Mouse (Mus musculus) embryonic facial prominence, embryonic 13.5 days (tissue): Measurements from ENCODE around the gene Cacng3. TPM values are rescaled to one million over a fixed set of nuclear protein-coding genes. Genes with fewer than 3 reads are reported as not detected.

Source experiments
- ATAC-seq: fragments of 200-750 bp; cut with Nextera tagmentation; 2 replicates; pipeline ENCODE4 v1.8.0; 2017; ENCODE audit warnings: low read depth; ENCODE audit not compliant: insufficient number of reproducible peaks, insufficient read depth, low FRiP score, low TSS enrichment
- H3K27ac ChIP-seq: fragments of 300-500 bp; sonication (generic); 2 replicates; pipeline ENCODE4 v1.5.1; 2015; ENCODE audit warnings: moderate library complexity, mild to moderate bottlenecking, inconsistent platforms
- H3K27me3 ChIP-seq: fragments of 300-500 bp; sonication (generic); 2 replicates; pipeline ENCODE4 v1.6.1; 2015; ENCODE audit warnings: mild to moderate bottlenecking, inconsistent platforms
- H3K36me3 ChIP-seq: fragments of 300-500 bp; sonication (generic); 2 replicates; pipeline ENCODE4 v1.6.1; 2015; ENCODE audit warnings: mild to moderate bottlenecking, inconsistent platforms
- H3K4me1 ChIP-seq: fragments of 300-500 bp; sonication (generic); 2 replicates; pipeline ENCODE4 v1.6.1; 2015; ENCODE audit warnings: inconsistent platforms
- H3K4me2 ChIP-seq: fragments of 300-500 bp; sonication (generic); 2 replicates; pipeline ENCODE4 v1.6.1; 2015; ENCODE audit warnings: moderate library complexity, mild to moderate bottlenecking, inconsistent platforms
- H3K4me3 ChIP-seq: fragments of 300-500 bp; sonication (generic); 2 replicates; pipeline ENCODE4 v1.5.1; 2015; ENCODE audit warnings: mild to moderate bottlenecking, inconsistent platforms
- H3K9ac ChIP-seq: fragments of 300-500 bp; sonication (generic); 2 replicates; pipeline ENCODE4 v1.6.1; 2015; ENCODE audit warnings: mild to moderate bottlenecking, inconsistent platforms
- H3K9me3 ChIP-seq: fragments of 300-500 bp; sonication (generic); 2 replicates; pipeline ENCODE4 v1.6.1; 2016; ENCODE audit warnings: inconsistent platforms
- WGBS: fragments of 180-500 bp; shearing (Covaris S2); methylation state at CpG from one replicate; pipeline ENCODE4 v1.1.7; 2015; ENCODE audit warnings: mixed read lengths; 5-methylcytosine and 5-hydroxymethylcytosine counted together
- polyA plus RNA-seq: library from polyadenylated mRNA; unstranded; fragments of >200 nt; fragmentation: Nextera tagmentation; extraction: Ambion mirVana; gene quantifications from 2 replicates; pipeline ENCODE4 v1.2.1, GENCODE M21; 2015

Cacng3 gene
- polyA plus RNA-seq, 1 experiment from 2014 or later, result not detected

- H3K9ac ChIP-seq, result no peak overlapping the region
- no peaks in the 10 kb centered on the region for H3K27me3 ChIP-seq
- WGBS, result 90% methylated on average over 7 of the region's 7 CpGs
- no peaks in the 10 kb centered on the region for H3K4me1 ChIP-seq
- no peak overlapping the region for H3K4me3 ChIP-seq
- H3K4me2 ChIP-seq, result no peak overlapping the region
- no peaks in the 10 kb centered on the region for H3K36me3 ChIP-seq
- no peak for ATAC-seq
- no peaks in the 10 kb centered on the region for H3K9me3 ChIP-seq
- no peak overlapping the region for H3K27ac ChIP-seq
These were observed 119.6 kb downstream of the Cacng3 start for GRCm38 (mm10) chr7:122789929-122790328.

- H3K27ac ChIP-seq, result no peak overlapping the region
- 41% methylated on average over 6 of the region's 6 CpGs for WGBS
- H3K9me3 ChIP-seq, result no peaks in the 10 kb centered on the region
- no peaks in the 10 kb centered on the region for H3K36me3 ChIP-seq
- H3K4me1 ChIP-seq, result no peaks in the 10 kb centered on the region
- H3K4me2 ChIP-seq, result no peak overlapping the region
- H3K9ac ChIP-seq, result no peak overlapping the region
- no peaks in the 10 kb centered on the region for H3K27me3 ChIP-seq
- no peak for ATAC-seq
- H3K4me3 ChIP-seq, result no peak overlapping the region
These were observed 123.5 kb downstream of the Cacng3 start for GRCm38 (mm10) chr7:122793655-122794346.

GRCm38 (mm10) chr7:122795140-122795539 lies 124.8 kb downstream of the Cacng3 start:
- no peaks in the 10 kb centered on the region for H3K36me3 ChIP-seq
- 84% methylated on average over 6 of the region's 6 CpGs for WGBS
- no peak overlapping the region for H3K4me3 ChIP-seq
- H3K27ac ChIP-seq, result no peak overlapping the region
- H3K9ac ChIP-seq, result no peak overlapping the region
- no peak for ATAC-seq
- H3K9me3 ChIP-seq, result no peaks in the 10 kb centered on the region
- no peak overlapping the region for H3K4me2 ChIP-seq
- no peaks in the 10 kb centered on the region for H3K4me1 ChIP-seq
- no peaks in the 10 kb centered on the region for H3K27me3 ChIP-seq

GRCm38 (mm10) chr7:122800821-122801220 lies 130.5 kb downstream of the Cacng3 start:
- no peak for ATAC-seq
- Histone ChIP-seq H3K4me2 (no peak overlapping the region), H3K27me3 (no peaks in the 10 kb centered on the region), H3K9ac (no peak overlapping the region), H3K9me3 (no peaks in the 10 kb centered on the region), H3K36me3 (no peaks in the 10 kb centered on the region), H3K4me1 (peaks cover 2% of the 10 kb centered on the region), H3K4me3 (no peak overlapping the region), H3K27ac (no peak overlapping the region)
- WGBS, result 57% methylated on average over 2 of the region's 2 CpGs

- 66% methylated on average over 9 of the region's 9 CpGs for WGBS
- no peak for ATAC-seq
These were observed 133.7 kb downstream of the Cacng3 start for GRCm38 (mm10) chr7:122803839-122804496.

GRCm38 (mm10) chr7:122806531-122806930 lies 136.2 kb downstream of the Cacng3 start:
- H3K4me3 ChIP-seq, result no peak overlapping the region
- no peaks in the 10 kb centered on the region for H3K36me3 ChIP-seq
- no peak for ATAC-seq
- H3K4me2 ChIP-seq, result no peak overlapping the region
- 69% methylated on average over 5 of the region's 5 CpGs for WGBS
- no peaks in the 10 kb centered on the region for H3K9me3 ChIP-seq
- H3K27ac ChIP-seq, result no peak overlapping the region
- no peak overlapping the region for H3K9ac ChIP-seq
- H3K4me1 ChIP-seq, result no peaks in the 10 kb centered on the region; the same call in 1 of the 2 replicates
- no peaks in the 10 kb centered on the region for H3K27me3 ChIP-seq

More at GRCm38 (mm10) chr7:122803839-122804496, 133.7 kb downstream of the Cacng3 start:
- H3K36me3 ChIP-seq, result no peaks in the 10 kb centered on the region
- peaks cover 2% of the 10 kb centered on the region for H3K4me1 ChIP-seq
- H3K9ac ChIP-seq, result no peak overlapping the region
- H3K9me3 ChIP-seq, result no peaks in the 10 kb centered on the region
- no peaks in the 10 kb centered on the region for H3K27me3 ChIP-seq
- no peak overlapping the region for H3K4me3 ChIP-seq
- H3K4me2 ChIP-seq, result no peak overlapping the region
- no peak overlapping the region for H3K27ac ChIP-seq

- Histone ChIP-seq H3K36me3 (no peaks in the 10 kb centered on the region), H3K27me3 (no peaks in the 10 kb centered on the region), H3K27ac (no peak overlapping the region), H3K9me3 (no peaks in the 10 kb centered on the region), H3K9ac (no peak overlapping the region), H3K4me1 (no peaks in the 10 kb centered on the region), H3K4me3 (no peak overlapping the region), H3K4me2 (no peak overlapping the region)
- 42% methylated on average over 1 of the region's 1 CpGs for WGBS
- no peak for ATAC-seq
These were observed 143.4 kb downstream of the Cacng3 start for GRCm38 (mm10) chr7:122813724-122814123.

- ATAC-seq, result no peak
- WGBS, result 83% methylated on average over 7 of the region's 7 CpGs
- H3K36me3 ChIP-seq, result no peaks in the 10 kb centered on the region
- no peaks in the 10 kb centered on the region for H3K4me1 ChIP-seq
- no peaks in the 10 kb centered on the region for H3K9me3 ChIP-seq
- H3K4me2 ChIP-seq, result no peak overlapping the region
- H3K9ac ChIP-seq, result no peak overlapping the region
- H3K4me3 ChIP-seq, result no peak overlapping the region
- H3K27ac ChIP-seq, result no peak overlapping the region
- H3K27me3 ChIP-seq, result no peaks in the 10 kb centered on the region
These were observed 147.3 kb downstream of the Cacng3 start for GRCm38 (mm10) chr7:122817565-122817964.
